Mouse (Mus musculus): Measurements from ENCODE around the gene Arhgap15. TPM values are rescaled to one million over a fixed set of nuclear protein-coding genes. Genes with fewer than 3 reads are reported as not detected.

Gene Arhgap15
- polyA plus RNA-seq, 1 experiment from 2014 or later, result 1.0 TPM

DNA sequence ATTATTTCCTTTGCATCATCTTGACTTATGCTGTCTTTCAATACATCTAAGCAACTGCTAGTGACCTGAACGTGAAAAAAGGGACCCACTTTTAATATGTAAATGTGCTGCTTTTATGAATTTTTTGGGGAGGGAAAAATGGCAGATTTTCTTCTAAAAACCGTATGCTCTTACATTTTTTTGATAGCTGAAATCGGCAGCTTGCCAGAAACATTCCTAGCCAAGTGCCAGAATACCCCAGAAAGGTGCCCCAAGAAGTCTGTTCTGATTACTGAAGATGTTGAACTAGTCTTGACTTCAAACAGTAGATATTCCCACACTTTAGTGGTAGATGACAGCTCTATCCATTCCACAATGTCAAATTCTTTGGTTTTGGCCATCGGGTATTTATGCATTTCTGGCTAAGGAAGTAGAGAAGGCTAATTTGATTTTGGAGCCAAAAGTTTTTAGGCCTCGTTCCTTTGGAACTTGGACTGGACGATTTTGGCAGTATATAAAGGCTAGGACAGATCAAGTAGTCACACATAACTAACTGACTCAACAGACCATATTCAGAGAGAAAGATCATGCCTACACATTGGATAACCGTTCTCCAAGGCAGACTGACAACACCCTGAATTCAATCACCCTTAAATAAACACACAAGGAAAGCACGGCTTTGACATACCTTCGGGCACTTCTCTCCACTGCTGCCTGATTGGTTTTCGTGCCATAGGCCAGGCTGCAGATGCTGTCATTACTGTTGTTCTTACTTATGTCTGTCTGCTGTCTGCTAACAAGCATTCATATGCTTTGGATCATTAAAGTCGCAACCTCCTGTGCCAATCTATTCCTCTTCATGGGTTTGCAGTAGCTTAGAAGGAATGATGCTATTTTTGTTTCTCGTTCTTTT lies 67.5 kb downstream of the Arhgap15 start:
- Histone ChIP-seq H3K4me1 (replicated peaks; ENCODE audit: insufficient read depth, low read length) (no peaks in the 10 kb centered on the region), H3K27ac (no peak overlapping the region), H3K27me3 (ENCODE audit: insufficient read depth, low read length) (no peaks in the 10 kb centered on the region), H3K9ac (ENCODE audit: low read depth, low read length) (no peak overlapping the region), H3K9me3 (replicated peaks; ENCODE audit: low read length) (no peaks in the 10 kb centered on the region), H3K4me2 (ENCODE audit: low read length) (no peak overlapping the region), H3K36me3 (ENCODE audit: insufficient read depth, low read length) (no peaks in the 10 kb centered on the region), H3K4me3 (replicated peaks; ENCODE audit: low read depth, low read length) (no peak overlapping the region)
- ATAC-seq (replicated peaks; ENCODE audit: low FRiP score, low read depth) (no peak), DNase-seq (ENCODE audit: low spot score) (no peak)
- no peak for TF ChIP-seq CTCF (IDR thresholded peaks at IDR 0.05; ENCODE audit: low read depth)
- WGBS, result 75% methylated on average over 12 of the region's 12 CpGs

DNA sequence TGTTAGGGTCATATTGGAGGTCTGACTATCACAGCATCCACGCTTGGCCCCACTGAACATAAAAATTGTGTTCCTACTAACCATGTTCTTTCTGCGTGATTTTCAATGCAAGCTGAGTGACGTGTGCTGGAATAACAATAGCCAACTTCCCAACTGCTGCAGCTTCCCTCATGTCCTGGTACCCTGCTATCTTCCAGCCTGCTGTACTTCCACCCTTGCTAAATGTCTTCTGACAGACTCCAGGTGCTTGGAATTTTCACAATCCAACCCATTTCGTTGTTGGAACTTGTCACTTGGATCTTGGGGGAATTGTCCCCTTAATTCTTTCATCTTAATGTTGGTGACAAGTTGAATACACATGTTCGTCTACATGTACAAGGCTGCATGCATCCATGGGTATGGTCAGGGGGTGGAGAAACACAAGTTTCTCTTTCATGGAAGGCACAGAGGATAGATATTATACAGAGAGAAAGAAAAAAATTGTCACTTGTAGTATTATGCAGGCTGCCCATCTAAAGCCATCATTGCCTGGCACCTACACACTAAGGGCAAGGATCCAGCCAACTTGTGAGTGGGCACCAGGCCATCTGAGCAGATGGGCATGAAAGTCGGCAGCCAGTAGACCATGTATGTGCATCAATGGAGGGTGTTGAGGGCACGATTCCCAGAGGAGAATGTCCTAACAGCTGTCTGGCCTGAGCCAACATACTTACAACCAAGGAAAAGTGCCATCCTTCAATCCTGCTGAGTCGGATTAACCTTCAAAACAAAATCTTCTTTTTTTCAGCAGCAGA lies 68.4 kb downstream of the Arhgap15 start:
- ATAC-seq (replicated peaks; ENCODE audit: low FRiP score, low read depth), result no peak
- WGBS, result 91% methylated on average over 8 of the region's 8 CpGs
- H3K9ac ChIP-seq (ENCODE audit: low read depth, low read length), result no peak overlapping the region
- no peaks in the 10 kb centered on the region for H3K36me3 ChIP-seq (ENCODE audit: insufficient read depth, low read length)
- DNase-seq (ENCODE audit: low spot score), result no peak
- no peaks in the 10 kb centered on the region for H3K4me1 ChIP-seq (replicated peaks; ENCODE audit: insufficient read depth, low read length)
- H3K4me3 ChIP-seq (replicated peaks; ENCODE audit: low read depth, low read length), result no peak overlapping the region
- no peak overlapping the region for H3K4me2 ChIP-seq (ENCODE audit: low read length)
- H3K27me3 ChIP-seq (ENCODE audit: insufficient read depth, low read length), result no peaks in the 10 kb centered on the region
- no peaks in the 10 kb centered on the region for H3K9me3 ChIP-seq (replicated peaks; ENCODE audit: low read length)
- no peak overlapping the region for H3K27ac ChIP-seq
- TF ChIP-seq CTCF (IDR thresholded peaks at IDR 0.05; ENCODE audit: low read depth), result no peak

DNA sequence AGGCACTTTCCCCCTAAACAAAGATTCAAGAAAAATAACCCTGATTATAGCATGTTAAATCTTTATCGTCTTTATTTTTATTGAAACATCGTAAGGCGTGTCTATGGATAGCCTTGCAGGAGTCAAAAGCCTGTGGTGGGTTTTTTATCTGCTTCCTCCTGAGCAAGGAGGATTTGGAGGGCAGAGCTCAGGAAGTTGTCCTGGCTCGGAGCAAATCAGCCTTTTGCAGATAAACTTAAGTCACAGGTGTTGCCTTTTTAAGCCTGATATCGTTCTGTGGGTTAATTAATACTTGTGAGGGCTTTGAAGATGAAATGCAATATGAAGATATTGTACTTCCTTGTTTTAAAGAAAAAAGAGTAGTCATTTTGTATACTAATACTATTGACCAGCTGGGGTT lies 87.3 kb downstream of the Arhgap15 start:
- Histone ChIP-seq H3K4me1 (replicated peaks; ENCODE audit: insufficient read depth, low read length) (no peaks in the 10 kb centered on the region), H3K4me3 (replicated peaks; ENCODE audit: low read depth, low read length) (no peak overlapping the region), H3K27ac (no peak overlapping the region), H3K9me3 (replicated peaks; ENCODE audit: low read length) (no peaks in the 10 kb centered on the region), H3K9ac (ENCODE audit: low read depth, low read length) (no peak overlapping the region), H3K27me3 (ENCODE audit: insufficient read depth, low read length) (no peaks in the 10 kb centered on the region), H3K4me2 (ENCODE audit: low read length) (no peak overlapping the region), H3K36me3 (ENCODE audit: insufficient read depth, low read length) (no peaks in the 10 kb centered on the region)
- WGBS, result 78% methylated on average over 5 of the region's 5 CpGs
- DNase-seq (ENCODE audit: low spot score), result no peak
- no peak for ATAC-seq (replicated peaks; ENCODE audit: low FRiP score, low read depth)
- no peak for TF ChIP-seq CTCF (IDR thresholded peaks at IDR 0.05; ENCODE audit: low read depth)

DNA sequence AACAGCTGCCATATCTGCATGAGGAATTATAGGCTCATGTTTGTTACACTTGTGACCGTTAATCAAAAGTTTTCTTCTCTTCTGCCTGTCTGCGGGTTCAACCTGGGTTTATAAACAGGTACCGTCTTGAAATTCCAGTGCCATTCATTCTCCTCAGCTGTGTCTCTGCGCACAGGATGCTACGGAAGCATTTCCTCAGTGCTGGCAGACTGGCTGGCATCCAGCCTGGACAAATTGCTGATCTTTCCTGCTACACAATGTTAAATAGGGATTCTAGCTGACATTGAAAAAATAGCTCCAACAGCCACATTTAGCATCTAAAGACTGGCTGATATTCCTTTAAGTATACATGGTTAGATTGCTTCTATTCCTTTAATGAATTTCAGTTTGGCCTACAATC lies 93.0 kb downstream of the Arhgap15 start:
- Histone ChIP-seq H3K4me3 (replicated peaks; ENCODE audit: low read depth, low read length) (no peak overlapping the region), H3K4me2 (ENCODE audit: low read length) (no peak overlapping the region), H3K9ac (ENCODE audit: low read depth, low read length) (no peak overlapping the region), H3K27me3 (ENCODE audit: insufficient read depth, low read length) (no peaks in the 10 kb centered on the region), H3K4me1 (replicated peaks; ENCODE audit: insufficient read depth, low read length) (no peaks in the 10 kb centered on the region), H3K27ac (no peak overlapping the region), H3K9me3 (replicated peaks; ENCODE audit: low read length) (no peaks in the 10 kb centered on the region), H3K36me3 (ENCODE audit: insufficient read depth, low read length) (no peaks in the 10 kb centered on the region)
- 54% methylated on average over 5 of the region's 5 CpGs for WGBS
- no peak for TF ChIP-seq CTCF (IDR thresholded peaks at IDR 0.05; ENCODE audit: low read depth)
- ATAC-seq (replicated peaks; ENCODE audit: low FRiP score, low read depth) (no peak), DNase-seq (ENCODE audit: low spot score) (peak; percentile 37)

DNA sequence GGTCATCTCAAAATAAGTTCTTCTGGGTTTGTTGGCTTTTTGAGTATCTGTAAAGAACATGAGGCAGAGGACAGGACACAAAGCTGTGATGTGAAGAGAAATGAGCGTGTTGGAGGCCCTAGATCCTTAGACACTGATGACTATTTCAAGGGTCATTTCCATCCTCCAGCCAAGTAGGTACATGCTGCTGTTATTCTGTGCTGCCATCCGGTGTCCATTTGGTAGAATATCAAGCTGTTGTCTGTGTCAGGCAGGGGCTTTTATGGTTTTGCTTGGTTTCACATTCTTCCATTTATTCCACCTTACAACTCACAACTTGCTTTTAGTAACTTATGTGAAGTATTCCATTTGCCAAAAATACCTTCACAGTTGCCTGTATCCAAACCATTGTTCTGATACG lies 102.6 kb downstream of the Arhgap15 start:
- ATAC-seq (replicated peaks; ENCODE audit: low FRiP score, low read depth) (0 out of 2 replicates have a peak, but pooled peaks have one; percentile 69), DNase-seq (ENCODE audit: low spot score) (peak; percentile 76)
- Histone ChIP-seq H3K27ac (no peak overlapping the region), H3K36me3 (ENCODE audit: insufficient read depth, low read length) (no peaks in the 10 kb centered on the region), H3K9me3 (replicated peaks; ENCODE audit: low read length) (no peaks in the 10 kb centered on the region), H3K27me3 (ENCODE audit: insufficient read depth, low read length) (no peaks in the 10 kb centered on the region), H3K4me3 (replicated peaks; ENCODE audit: low read depth, low read length) (no peak overlapping the region), H3K4me1 (replicated peaks; ENCODE audit: insufficient read depth, low read length) (no peaks in the 10 kb centered on the region), H3K9ac (ENCODE audit: low read depth, low read length) (no peak overlapping the region), H3K4me2 (ENCODE audit: low read length) (no peak overlapping the region)
- peak; percentile 76 for TF ChIP-seq CTCF (IDR thresholded peaks at IDR 0.05; ENCODE audit: low read depth)
- 60% methylated on average over 3 of the region's 3 CpGs for WGBS

DNA sequence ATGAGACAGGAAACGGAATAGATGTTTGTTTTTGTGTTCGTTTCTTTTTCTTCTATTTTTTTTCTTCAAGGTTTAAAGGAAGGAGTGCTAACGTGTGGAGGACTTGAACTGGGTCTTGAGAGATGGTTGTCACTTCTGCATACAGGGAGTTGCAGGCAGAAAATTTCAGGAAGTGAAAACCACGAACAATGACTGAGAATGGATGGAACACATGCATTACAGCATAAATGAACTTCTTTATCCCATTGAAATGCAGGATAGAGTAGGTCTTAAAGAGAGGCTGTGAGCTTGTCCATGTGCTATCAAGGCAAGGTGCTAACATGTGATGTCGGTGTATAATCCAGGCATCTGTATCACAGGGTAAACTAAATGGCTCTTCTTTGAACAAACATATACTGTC lies 114.1 kb downstream of the Arhgap15 start:
- Histone ChIP-seq H3K36me3 (ENCODE audit: insufficient read depth, low read length) (no peaks in the 10 kb centered on the region), H3K9ac (ENCODE audit: low read depth, low read length) (no peak overlapping the region), H3K4me1 (replicated peaks; ENCODE audit: insufficient read depth, low read length) (no peaks in the 10 kb centered on the region), H3K4me3 (replicated peaks; ENCODE audit: low read depth, low read length) (no peak overlapping the region), H3K27me3 (ENCODE audit: insufficient read depth, low read length) (no peaks in the 10 kb centered on the region), H3K9me3 (replicated peaks; ENCODE audit: low read length) (no peaks in the 10 kb centered on the region), H3K27ac (no peak overlapping the region), H3K4me2 (ENCODE audit: low read length) (no peak overlapping the region)
- no peak for TF ChIP-seq CTCF (IDR thresholded peaks at IDR 0.05; ENCODE audit: low read depth)
- DNase-seq (ENCODE audit: low spot score), result no peak
- WGBS, result 78% methylated on average over 5 of the region's 5 CpGs
- no peak for ATAC-seq (replicated peaks; ENCODE audit: low FRiP score, low read depth)
